Mouse (Mus musculus) left cerebral cortex, postnatal 4 days (tissue): ENCODE measurements at regions not wholly inside any gene's neighbourhood (a gene's known extent, or its start where the extent isn't known, plus 50 kb on each side); places are given as distances from the start of the nearest gene placed in this dataset.

Experiments
- DNase-seq: peaks from one replicate; pipeline ENCODE4 v3.0.0-alpha.2; 2022
- intact Hi-C: fragments of 180-260 bp; cut with DNase I; formaldehyde crosslinking; loops from one replicate; pipeline ENCODE4 v1.15.1; 2025

DNA sequence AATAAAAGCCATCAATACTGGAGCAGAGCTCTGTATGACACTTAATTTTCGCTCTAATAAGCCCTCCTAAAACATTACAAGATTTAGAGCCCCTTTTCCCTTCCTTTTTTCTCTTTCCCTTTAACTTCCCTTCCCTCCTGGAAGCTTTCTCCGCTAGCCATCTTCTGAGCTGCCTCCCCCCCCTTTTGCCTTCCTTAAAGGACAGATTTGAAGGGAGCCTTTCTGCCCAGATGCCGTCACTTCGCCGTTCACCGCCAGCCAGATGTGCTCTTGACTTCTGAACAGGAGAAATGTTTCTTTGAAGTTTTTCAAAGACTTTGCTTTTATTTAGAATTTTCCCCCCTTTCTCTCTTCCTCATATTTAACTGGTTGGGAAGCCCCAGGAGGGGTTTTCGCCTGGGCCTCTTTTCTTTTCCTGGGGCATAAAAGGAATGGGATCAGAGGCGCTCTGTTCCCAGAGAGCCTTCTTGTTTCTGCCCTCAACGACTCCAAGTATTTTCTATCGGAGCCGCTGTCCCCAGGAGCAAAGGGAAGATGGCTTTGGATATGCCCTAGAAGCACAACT is 463.7 kb downstream of the Bnc2 start:
- DNase-seq, result no peak
- intact Hi-C loops, result no loop called here

DNA sequence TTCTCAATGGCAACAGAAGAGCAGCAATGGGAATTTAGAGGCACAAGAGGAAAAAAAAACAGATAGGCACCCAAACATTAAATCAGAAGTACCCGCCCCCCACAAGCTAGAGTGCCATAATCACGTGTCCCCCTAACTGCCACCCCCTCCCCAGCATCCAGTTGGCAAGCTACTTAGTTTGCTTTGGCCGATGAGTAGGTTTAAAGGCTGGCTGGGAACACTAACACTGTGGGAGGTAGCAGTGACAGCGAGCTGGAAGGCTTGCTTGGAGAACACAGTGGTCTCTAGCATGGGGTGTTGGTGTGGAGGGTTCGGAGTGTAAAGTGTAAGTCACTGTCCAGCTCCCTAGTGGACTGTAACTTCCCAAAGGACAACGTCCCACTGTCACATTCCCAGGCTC is 463.1 kb downstream of the Bnc2 start:
- intact Hi-C loops, result no loop called here
- peak; percentile 23 for DNase-seq

DNA sequence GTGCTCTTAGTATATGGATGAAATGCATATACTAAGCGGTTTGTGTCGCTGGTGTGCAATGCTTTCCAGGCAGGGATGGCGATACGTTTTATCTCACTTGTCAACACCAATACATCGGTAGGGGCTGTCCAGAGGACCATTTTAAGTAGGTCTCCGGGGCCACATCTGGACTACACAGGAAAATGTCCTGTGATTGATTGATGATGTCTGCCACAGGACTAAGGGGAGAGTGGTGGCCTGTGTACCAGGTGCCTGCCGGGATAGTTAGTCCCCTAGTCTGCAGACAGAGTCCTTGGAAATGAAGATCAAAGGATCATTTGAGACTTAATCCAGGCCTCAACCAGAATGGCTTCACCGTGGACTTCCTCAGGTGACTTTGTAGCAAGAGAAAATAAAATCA is 460.6 kb downstream of the Bnc2 start:
- no peak for DNase-seq
- intact Hi-C loops, result no loop called here

GRCm38 (mm10) chr4:84218961-84219360 is 456.1 kb downstream of the Bnc2 start:
- intact Hi-C loops, result no loop called here
- no peak for DNase-seq

DNA sequence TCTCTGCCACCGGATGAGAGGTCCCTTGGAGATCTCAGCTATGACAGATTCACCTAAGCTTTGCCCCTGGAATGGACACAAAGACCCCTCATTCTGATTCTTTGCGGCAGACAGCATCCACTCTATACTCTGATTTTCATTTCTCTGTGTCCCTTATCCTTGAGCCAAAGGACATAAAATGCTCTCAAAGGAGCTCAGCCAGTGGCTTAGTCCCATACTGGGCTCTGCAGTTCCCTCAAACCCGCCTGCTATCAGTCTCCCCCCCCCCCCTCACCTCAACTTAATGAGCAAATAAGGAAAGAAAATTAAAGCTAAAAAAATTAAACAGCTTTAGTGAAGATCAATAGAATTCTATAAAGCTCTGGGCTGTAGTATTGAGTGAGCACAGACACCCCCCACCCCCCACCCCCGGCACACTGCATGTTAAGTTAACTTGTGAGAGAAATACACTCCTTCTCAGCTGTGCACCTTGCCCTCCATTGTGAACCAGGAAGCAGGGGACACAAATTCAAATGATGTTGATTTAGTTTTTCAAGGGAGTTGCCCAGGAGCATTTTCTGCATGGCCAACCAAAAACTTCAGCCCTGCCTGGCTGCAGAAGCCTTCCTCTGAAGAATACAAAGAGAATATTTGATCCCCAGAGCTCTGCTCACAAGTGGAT is 452.9 kb downstream of the Bnc2 start:
- DNase-seq, result no peak

DNA sequence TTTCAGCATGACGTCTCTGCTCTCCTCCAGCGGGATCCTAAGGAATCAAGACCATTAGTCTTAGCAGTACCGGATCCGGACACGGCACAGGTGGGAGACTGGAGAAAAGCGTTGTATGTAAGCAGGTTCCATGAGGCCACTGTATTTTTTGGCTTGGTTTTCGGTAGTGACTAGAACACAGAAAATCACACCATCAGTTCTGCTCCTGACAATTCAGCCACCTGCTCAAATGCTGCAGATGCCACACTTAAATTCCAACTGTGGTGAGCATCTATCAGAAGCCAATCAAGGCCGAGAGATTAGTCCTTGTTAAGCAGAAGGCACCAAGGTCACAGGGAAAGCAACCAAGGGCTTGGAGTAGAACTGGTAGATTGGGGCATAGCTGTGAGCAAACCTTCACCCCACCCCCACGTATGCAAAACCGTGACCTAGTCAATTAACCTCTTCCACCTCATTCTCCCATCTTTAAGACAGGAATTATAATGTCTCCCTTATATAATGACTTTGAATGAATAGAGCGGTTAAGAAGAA is 452.2 kb downstream of the Bnc2 start:
- intact Hi-C loops, result no loop called here
- no peak for DNase-seq

More for the DNA sequence above, 452.9 kb downstream of the Bnc2 start:
- intact Hi-C loops, result no loop called here

- DNase-seq, result no peak
- intact Hi-C loops, result no loop called here
Measured at GRCm38 (mm10) chr4:84224556-84224955, 450.5 kb downstream of the Bnc2 start.
